Mouse (Mus musculus): ENCODE data around the gene Sept9.

DNA sequence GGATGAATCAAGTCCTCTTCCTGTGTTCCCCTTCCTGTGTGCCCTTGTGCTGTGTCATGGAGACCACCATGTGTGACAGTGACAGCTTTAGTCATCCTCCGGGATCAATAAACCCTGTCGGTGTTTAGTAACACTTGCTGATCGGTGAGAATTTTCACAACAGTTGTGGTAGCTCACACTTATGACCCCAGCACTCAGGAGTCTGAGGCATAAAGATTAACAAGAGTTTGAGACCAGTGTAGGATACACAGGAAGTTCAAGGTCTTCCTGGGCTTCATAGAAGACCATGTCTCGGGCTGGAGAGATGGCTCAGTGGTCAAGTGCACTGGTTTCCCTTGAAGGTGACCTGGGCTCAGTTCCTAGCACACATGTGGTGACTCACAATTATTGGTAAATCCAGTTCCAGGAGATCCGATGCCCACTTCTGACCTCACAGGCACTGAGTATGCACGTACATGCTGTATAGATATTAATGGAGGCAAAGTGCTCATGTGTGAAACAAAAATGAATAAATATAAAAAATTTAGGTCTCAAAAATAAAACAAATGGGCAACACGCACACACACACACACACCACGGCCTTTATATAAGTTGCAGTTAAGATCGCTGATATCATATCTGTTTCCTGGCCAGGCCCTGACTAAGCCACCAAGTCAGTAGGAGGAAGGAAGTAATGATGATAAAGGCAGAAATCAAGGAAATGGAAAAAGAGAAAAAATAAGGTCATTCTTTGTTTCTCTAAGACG lies 43.1 kb downstream of the Sept9 start:
- TF ChIP-seq MAX (IDR thresholded peaks at IDR 0.05; ENCODE audit: low read depth), result no peak
- no peak for TF ChIP-seq POLR2A (IDR thresholded peaks at IDR 0.05; ENCODE audit: insufficient read length, low read depth)
- TF ChIP-seq E2F4 (IDR thresholded peaks at IDR 0.05; ENCODE audit: insufficient read depth), result no peak
